Mouse (Mus musculus) kidney, adult 18-20 months (tissue): Measurements from ENCODE around the gene Map1a.

Source experiments
- DNase-seq: peaks from one replicate; pipeline ENCODE4 v3.0.0; 2021

Gene Map1a

GRCm38 (mm10) chr2:121316278-121316677 lies 26.9 kb downstream of the Map1a start:
- no peak for DNase-seq

GRCm38 (mm10) chr2:121323041-121323440 lies 33.6 kb downstream of the Map1a start:
- no peak for DNase-seq

GRCm38 (mm10) chr2:121323693-121324470 lies 34.5 kb downstream of the Map1a start:
- DNase-seq: peak; percentile 20

- no peak for DNase-seq
These were observed 40.1 kb downstream of the Map1a start for GRCm38 (mm10) chr2:121329492-121329891.

GRCm38 (mm10) chr2:121339057-121339456 lies 49.7 kb downstream of the Map1a start:
- DNase-seq: no peak

GRCm38 (mm10) chr2:121353156-121353555 lies 63.8 kb downstream of the Map1a start:
- no peak for DNase-seq

GRCm38 (mm10) chr2:121354378-121354777 lies 65.0 kb downstream of the Map1a start:
- no peak for DNase-seq

GRCm38 (mm10) chr2:121354820-121355592 lies 65.6 kb downstream of the Map1a start, which contains the start of gene Ppip5k1:
Ppip5k1 (minus strand) TSS chr2:121355396.
- DNase-seq: peak; percentile 97

GRCm38 (mm10) chr2:121357494-121357893 lies 68.1 kb downstream of the Map1a start, which contains the start of gene Ckmt1:
Ckmt1 (plus strand) TSS chr2:121357714.
- DNase-seq: peak; percentile 14

- no peak for DNase-seq
These were observed 68.6 kb downstream of the Map1a start for GRCm38 (mm10) chr2:121357961-121358360.

- DNase-seq: peak; percentile 80
These were observed 69.0 kb downstream of the Map1a start for GRCm38 (mm10) chr2:121358381-121358780.

GRCm38 (mm10) chr2:121359461-121359860 lies 70.1 kb downstream of the Map1a start:
- no peak for DNase-seq
